Mouse (Mus musculus) lung, postnatal 10 days (tissue): ENCODE data around the gene Rims4.

ENCODE experiments used
- DNase-seq: peaks from one replicate; pipeline ENCODE4 v3.0.0; 2021

Rims4 gene

GRCm38 (mm10) chr2:163918317-163919258 lies at the start of gene Rims4:
Rims4 (minus strand) TSS chr2:163918683.
- DNase-seq = peak; percentile 13

GRCm38 (mm10) chr2:163965706-163966105 lies 47.2 kb upstream of the Rims4 start:
- peak; percentile 62 for DNase-seq

- DNase-seq = peak; percentile 67
Measured at GRCm38 (mm10) chr2:163964606-163965560, 46.4 kb upstream of the Rims4 start.

GRCm38 (mm10) chr2:163953622-163954310 lies 35.3 kb upstream of the Rims4 start:
- no peak for DNase-seq

- peak; percentile 83 for DNase-seq
Measured at GRCm38 (mm10) chr2:163951770-163952169, 33.3 kb upstream of the Rims4 start.

- DNase-seq = no peak
Measured at GRCm38 (mm10) chr2:163947976-163948375, 29.5 kb upstream of the Rims4 start.

GRCm38 (mm10) chr2:163946221-163946620 lies 27.7 kb upstream of the Rims4 start:
- DNase-seq = peak; percentile 74

- DNase-seq = peak; percentile 24
Measured at GRCm38 (mm10) chr2:163944511-163944910, 26.0 kb upstream of the Rims4 start.

- no peak for DNase-seq
Measured at GRCm38 (mm10) chr2:163943056-163943455, 24.6 kb upstream of the Rims4 start.

GRCm38 (mm10) chr2:163939522-163939921 lies 21.0 kb upstream of the Rims4 start:
- peak; percentile 49 for DNase-seq

- DNase-seq = no peak
Measured at GRCm38 (mm10) chr2:163932151-163932550, 13.7 kb upstream of the Rims4 start.

- DNase-seq = no peak
Measured at GRCm38 (mm10) chr2:163928464-163929200, 10.1 kb upstream of the Rims4 start.

- DNase-seq = no peak
Measured at GRCm38 (mm10) chr2:163925044-163925443, 6.6 kb upstream of the Rims4 start.

- DNase-seq = no peak
Measured at GRCm38 (mm10) chr2:163924531-163924930, 6.0 kb upstream of the Rims4 start.

- DNase-seq = no peak
Measured at GRCm38 (mm10) chr2:163923113-163923512, 4.6 kb upstream of the Rims4 start.

- no peak for DNase-seq
Measured at GRCm38 (mm10) chr2:163919581-163919980, 1.1 kb upstream of the Rims4 start.

GRCm38 (mm10) chr2:163916703-163917102 lies 1.8 kb downstream of the Rims4 start:
- DNase-seq = no peak

- no peak for DNase-seq
Measured at GRCm38 (mm10) chr2:163915294-163915791, 3.1 kb downstream of the Rims4 start.

GRCm38 (mm10) chr2:163914107-163914506 lies 4.4 kb downstream of the Rims4 start:
- no peak for DNase-seq

GRCm38 (mm10) chr2:163913704-163914103 lies 4.8 kb downstream of the Rims4 start:
- DNase-seq = no peak

GRCm38 (mm10) chr2:163911826-163912444 lies 6.5 kb downstream of the Rims4 start:
- no peak for DNase-seq
